Mouse (Mus musculus): ENCODE results near the gene Zfhx3.

DNA sequence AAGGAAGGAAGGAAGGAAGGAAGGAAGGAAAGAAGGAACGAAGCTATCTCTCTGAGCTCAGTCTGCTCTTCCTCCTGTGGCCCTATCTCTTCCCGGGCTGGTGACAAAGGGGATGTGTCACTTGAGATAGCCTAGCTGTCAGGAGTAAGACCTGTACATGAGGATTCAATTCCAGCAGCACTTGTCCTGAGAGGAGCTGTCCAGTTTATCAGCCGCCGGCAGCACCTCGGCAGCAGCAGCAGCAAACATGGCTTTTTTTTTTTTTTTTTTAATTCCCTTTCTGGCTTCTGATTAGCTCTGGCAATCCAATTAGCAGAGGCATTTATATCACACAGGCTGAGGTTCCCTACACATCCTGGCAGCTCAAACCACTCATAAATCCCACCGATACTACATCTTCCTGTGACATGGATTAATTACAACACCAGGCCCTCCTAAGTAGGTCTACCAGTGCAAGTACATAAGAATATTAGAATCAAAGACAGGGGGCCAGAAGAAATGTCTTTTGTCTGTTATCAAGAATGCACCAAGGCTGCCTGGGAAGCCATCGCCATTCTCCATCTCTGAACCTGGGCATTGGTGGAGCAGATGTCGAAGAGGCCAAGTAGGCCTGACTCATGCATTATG lies 596.6 kb downstream of the Zfhx3 start:
- no peak for TF ChIP-seq POLR2A (IDR thresholded peaks at IDR 0.05; ENCODE audit: insufficient read depth, low read length)
- no peak for TF ChIP-seq CTCF (IDR thresholded peaks at IDR 0.05; ENCODE audit: low read depth, low read length)
